Mouse (Mus musculus): Measurements from ENCODE around the gene Sirt7. TPM values are rescaled to one million over a fixed set of nuclear protein-coding genes. Genes with fewer than 3 reads are reported as not detected.
A peak's percentile ranks its signal among the peaks of the same experiment; 100 is the strongest.

Gene Sirt7
- polyA plus RNA-seq, 1 experiment from 2014 or later: 36.1 TPM

DNA sequence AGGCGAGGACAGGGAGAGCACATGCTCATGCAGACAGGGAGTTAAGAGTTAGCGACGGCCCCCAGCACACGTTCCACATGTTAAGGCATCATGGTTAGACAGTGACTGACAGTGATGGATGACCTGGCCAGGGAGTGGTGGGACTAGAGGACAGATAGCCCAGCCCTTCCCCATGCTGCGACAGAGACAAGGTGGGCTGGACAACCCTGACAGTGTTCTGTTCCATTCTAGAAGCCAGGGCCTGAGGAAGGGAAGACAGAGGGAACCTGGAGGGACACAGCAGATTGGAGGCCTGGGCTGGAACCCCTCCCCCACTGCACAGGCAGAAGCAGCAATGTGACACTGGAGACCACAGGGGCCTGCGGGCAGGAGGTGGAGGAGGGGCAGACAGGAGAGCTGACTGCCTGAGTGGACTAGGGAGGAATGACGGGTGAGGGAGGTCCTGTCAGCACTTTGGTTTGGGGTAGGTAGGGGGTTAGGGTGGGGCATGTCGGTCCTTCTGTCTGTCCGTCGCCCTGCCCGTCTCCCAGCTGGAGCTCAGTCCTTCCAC, 46.3 kb downstream of the Sirt7 start:
- WGBS: 75% methylated on average over 11 of the region's 11 CpGs
- ATAC-seq (ENCODE audit: low FRiP score, low TSS enrichment) (no peak), DNase-seq (ENCODE audit: low spot score) (no peak)
- Histone ChIP-seq H3K27me3 (ENCODE audit: control insufficient read depth, insufficient read depth, low read length) (no peaks in the 10 kb centered on the region), H3K9ac (ENCODE audit: low read length) (no peak overlapping the region), H3K4me2 (replicated peaks; ENCODE audit: low read depth) (no peak overlapping the region), H3K9me3 (ENCODE audit: control insufficient read depth, low read length) (no peaks in the 10 kb centered on the region), H3K27ac (replicated peaks) (no peak overlapping the region), H3K36me3 (ENCODE audit: control insufficient read depth, insufficient read depth, low read length) (peaks cover 19% of the 10 kb centered on the region), H3K4me3 (ENCODE audit: low read depth, low read length) (no peak overlapping the region), H3K4me1 (replicated peaks; ENCODE audit: control insufficient read depth, insufficient read depth) (peaks cover 11% of the 10 kb centered on the region)
- TF ChIP-seq CTCF (IDR thresholded peaks at IDR 0.05; ENCODE audit: low read depth): no peak
- no peak for TF ChIP-seq EP300 (optimal IDR thresholded peaks at IDR 0.05)

- TF ChIP-seq CTCF (IDR thresholded peaks at IDR 0.05; ENCODE audit: low read depth) (no peak), EP300 (optimal IDR thresholded peaks at IDR 0.05) (no peak)
- H3K4me2 ChIP-seq (replicated peaks; ENCODE audit: low read depth): no peak overlapping the region
- no peaks in the 10 kb centered on the region for H3K27me3 ChIP-seq (ENCODE audit: control insufficient read depth, insufficient read depth, low read length)
- WGBS: 83% methylated on average over 10 of the region's 10 CpGs
- DNase-seq (ENCODE audit: low spot score) (no peak), ATAC-seq (ENCODE audit: low FRiP score, low TSS enrichment) (no peak)
- no peak overlapping the region for H3K9ac ChIP-seq (ENCODE audit: low read length)
- H3K36me3 ChIP-seq (ENCODE audit: control insufficient read depth, insufficient read depth, low read length): peaks cover 19% of the 10 kb centered on the region
- peaks cover 11% of the 10 kb centered on the region for H3K4me1 ChIP-seq (replicated peaks; ENCODE audit: control insufficient read depth, insufficient read depth)
- peak overlapping the region; percentile 24; the same call in 1 of the 2 replicates for H3K27ac ChIP-seq (replicated peaks)
- H3K9me3 ChIP-seq (ENCODE audit: control insufficient read depth, low read length): no peaks in the 10 kb centered on the region
- H3K4me3 ChIP-seq (ENCODE audit: low read depth, low read length): no peak overlapping the region
These were observed 46.9 kb downstream of the Sirt7 start for GRCm38 (mm10) chr11:120578024-120578693.

DNA sequence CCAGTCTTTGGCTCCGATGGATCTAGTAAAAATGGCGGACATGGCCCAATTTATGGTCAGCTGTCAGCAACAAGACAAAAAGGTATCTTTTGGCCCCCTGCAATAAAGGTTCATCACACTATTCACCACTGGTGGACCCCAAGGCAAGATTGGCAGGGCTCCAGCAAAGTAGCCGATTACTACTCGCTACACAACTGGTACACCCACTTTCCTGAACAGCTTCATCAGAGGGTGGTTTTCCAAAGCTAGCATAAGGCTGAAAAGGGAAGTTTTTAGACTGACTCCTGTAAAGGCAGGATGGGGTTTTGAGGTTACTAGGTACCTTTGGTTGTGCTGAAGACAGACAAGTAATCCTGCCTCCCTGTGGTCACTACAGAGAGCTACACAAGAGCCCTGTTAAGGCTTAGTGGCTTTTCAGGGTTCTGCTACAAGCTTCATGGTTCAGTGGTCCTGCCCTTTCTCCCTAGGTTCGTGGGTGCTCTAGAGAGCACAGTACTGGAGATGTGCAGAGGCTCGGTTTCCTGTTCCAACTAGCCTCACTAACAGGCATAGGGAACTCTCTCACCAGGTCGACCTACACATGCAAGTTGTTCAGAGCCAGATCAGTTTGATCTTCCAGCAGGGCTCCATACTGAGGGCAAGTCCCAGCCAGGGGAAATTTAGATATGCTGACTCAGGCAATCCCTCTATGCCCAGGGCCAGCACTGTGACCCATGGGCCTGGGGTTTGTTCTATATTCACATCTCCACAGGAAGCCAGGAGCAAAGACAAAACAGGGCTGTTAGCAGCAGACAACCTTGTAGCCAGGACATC, 47.6 kb downstream of the Sirt7 start:
- H3K27ac ChIP-seq (replicated peaks): peak overlapping the region; percentile 24; the same call in 1 of the 2 replicates
- H3K27me3 ChIP-seq (ENCODE audit: control insufficient read depth, insufficient read depth, low read length): no peaks in the 10 kb centered on the region
- ATAC-seq (ENCODE audit: low FRiP score, low TSS enrichment) (no peak), DNase-seq (ENCODE audit: low spot score) (no peak)
- WGBS: 79% methylated on average over 7 of the region's 7 CpGs
- no peaks in the 10 kb centered on the region for H3K9me3 ChIP-seq (ENCODE audit: control insufficient read depth, low read length)
- no peak overlapping the region for H3K9ac ChIP-seq (ENCODE audit: low read length)
- no peak overlapping the region for H3K4me2 ChIP-seq (replicated peaks; ENCODE audit: low read depth)
- TF ChIP-seq CTCF (IDR thresholded peaks at IDR 0.05; ENCODE audit: low read depth): peak; percentile 70
- no peak for TF ChIP-seq EP300 (optimal IDR thresholded peaks at IDR 0.05)
- peaks cover 11% of the 10 kb centered on the region for H3K4me1 ChIP-seq (replicated peaks; ENCODE audit: control insufficient read depth, insufficient read depth)
- H3K4me3 ChIP-seq (ENCODE audit: low read depth, low read length): no peak overlapping the region
- peaks cover 19% of the 10 kb centered on the region for H3K36me3 ChIP-seq (ENCODE audit: control insufficient read depth, insufficient read depth, low read length)

- Histone ChIP-seq H3K27ac (replicated peaks) (no peak overlapping the region), H3K4me3 (ENCODE audit: low read depth, low read length) (no peak overlapping the region), H3K9ac (ENCODE audit: low read length) (no peak overlapping the region), H3K4me2 (replicated peaks; ENCODE audit: low read depth) (no peak overlapping the region), H3K27me3 (ENCODE audit: control insufficient read depth, insufficient read depth, low read length) (no peaks in the 10 kb centered on the region), H3K9me3 (ENCODE audit: control insufficient read depth, low read length) (no peaks in the 10 kb centered on the region), H3K4me1 (replicated peaks; ENCODE audit: control insufficient read depth, insufficient read depth) (peaks cover 8% of the 10 kb centered on the region), H3K36me3 (ENCODE audit: control insufficient read depth, insufficient read depth, low read length) (peaks cover 19% of the 10 kb centered on the region)
- DNase-seq (ENCODE audit: low spot score) (peak; percentile 61), ATAC-seq (ENCODE audit: low FRiP score, low TSS enrichment) (no peak)
- TF ChIP-seq CTCF (IDR thresholded peaks at IDR 0.05; ENCODE audit: low read depth): no peak
- TF ChIP-seq EP300 (optimal IDR thresholded peaks at IDR 0.05): no peak
- 78% methylated on average over 3 of the region's 3 CpGs for WGBS
These were observed 48.6 kb downstream of the Sirt7 start for GRCm38 (mm10) chr11:120576365-120576981.

DNA sequence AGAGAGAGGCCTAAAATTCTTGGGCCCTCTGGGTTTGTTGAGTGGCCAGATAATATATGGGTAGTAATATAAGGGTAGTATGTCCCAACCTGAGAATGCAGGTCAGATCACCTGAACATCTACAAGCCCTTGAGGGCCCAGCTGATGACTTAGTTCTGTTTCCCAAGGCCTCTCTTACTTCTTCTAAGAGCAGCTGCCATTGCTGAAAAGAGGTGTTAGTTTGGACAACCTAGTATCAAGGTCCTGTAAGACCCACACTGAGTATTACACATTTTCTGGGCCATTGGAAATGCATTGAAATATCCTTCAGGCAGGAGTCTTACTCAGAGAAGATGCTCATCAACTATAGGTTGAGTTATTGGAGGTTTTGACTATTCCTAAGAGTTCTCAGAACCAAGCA, 49.1 kb downstream of the Sirt7 start:
- no peak for DNase-seq (ENCODE audit: low spot score)
- Histone ChIP-seq H3K9me3 (ENCODE audit: control insufficient read depth, low read length) (no peaks in the 10 kb centered on the region), H3K27ac (replicated peaks) (no peak overlapping the region), H3K4me2 (replicated peaks; ENCODE audit: low read depth) (no peak overlapping the region), H3K27me3 (ENCODE audit: control insufficient read depth, insufficient read depth, low read length) (no peaks in the 10 kb centered on the region), H3K4me1 (replicated peaks; ENCODE audit: control insufficient read depth, insufficient read depth) (peaks cover 8% of the 10 kb centered on the region), H3K9ac (ENCODE audit: low read length) (no peak overlapping the region), H3K36me3 (ENCODE audit: control insufficient read depth, insufficient read depth, low read length) (peaks cover 19% of the 10 kb centered on the region), H3K4me3 (ENCODE audit: low read depth, low read length) (no peak overlapping the region)
- TF ChIP-seq CTCF (IDR thresholded peaks at IDR 0.05; ENCODE audit: low read depth): no peak
- TF ChIP-seq EP300 (optimal IDR thresholded peaks at IDR 0.05): no peak
- ATAC-seq (ENCODE audit: low FRiP score, low TSS enrichment): no peak

All from stomach, postnatal 0 days (tissue).